Mouse (Mus musculus) intestine, embryonic 16.5 days (tissue): Measurements from ENCODE around the gene Ldlrad2. TPM values are rescaled to one million over a fixed set of nuclear protein-coding genes. Genes with fewer than 3 reads are reported as not detected.

Experiments
- ATAC-seq: fragments of 200-750 bp; cut with Nextera tagmentation; 2 replicates; pipeline ENCODE4 v1.8.0; 2017; ENCODE audit warnings: moderate TSS enrichment, moderate library complexity
- H3K27ac ChIP-seq: fragments of 300-500 bp; sonication (generic); 2 replicates; pipeline ENCODE4 v1.5.1; 2014; ENCODE audit warnings: mild to moderate bottlenecking, low read length
- H3K27me3 ChIP-seq: fragments of 300-500 bp; sonication (generic); replicated peaks from 2 replicates; pipeline ENCODE4 v1.6.1; 2014; ENCODE audit warnings: low read length, control low read depth, mixed read lengths; ENCODE audit not compliant: control insufficient read depth, insufficient read depth
- H3K36me3 ChIP-seq: fragments of 300-500 bp; sonication (generic); 2 replicates; pipeline ENCODE4 v1.6.1; 2014; ENCODE audit warnings: low read length, control low read depth; ENCODE audit not compliant: control insufficient read depth, insufficient read depth
- H3K4me1 ChIP-seq: fragments of 300-500 bp; sonication (generic); 2 replicates; pipeline ENCODE4 v1.6.1; 2014; ENCODE audit warnings: low read length, control low read depth, mixed read lengths; ENCODE audit not compliant: control insufficient read depth, insufficient read depth
- H3K4me2 ChIP-seq: fragments of 300-500 bp; sonication (generic); 2 replicates; pipeline ENCODE4 v1.6.1; 2014; ENCODE audit warnings: low read depth, low read length, control low read depth
- H3K4me3 ChIP-seq: fragments of 300-500 bp; sonication (generic); 2 replicates; pipeline ENCODE4 v1.5.1; 2014; ENCODE audit warnings: mild to moderate bottlenecking, low read length
- H3K9ac ChIP-seq: fragments of 300-500 bp; sonication (generic); 2 replicates; pipeline ENCODE4 v1.6.1; 2014; ENCODE audit warnings: low read depth, low read length
- H3K9me3 ChIP-seq: fragments of 300-500 bp; sonication (generic); 2 replicates; pipeline ENCODE4 v1.6.1; 2016; ENCODE audit warnings: low read length, control low read depth; ENCODE audit not compliant: control insufficient read depth
- WGBS: fragments of 180-500 bp; shearing (Covaris S2); extraction: QIAGEN DNeasy Blood & Tissue Kit; methylation state at CpG from one replicate; pipeline ENCODE4 v1.1.7; 2014; 5-methylcytosine and 5-hydroxymethylcytosine counted together
- microRNA-seq: library from miRNA; unstranded; fragments of <30 nt; microRNA quantifications from one replicate; pipeline ENCODE4, GENCODE M21; 2016
- polyA plus RNA-seq: library from polyadenylated mRNA; unstranded; fragments of >200 nt; fragmentation: Nextera tagmentation; extraction: Ambion mirVana; gene quantifications from 2 replicates; pipeline ENCODE4 v1.2.1, GENCODE M21; 2015

Gene Ldlrad2
- polyA plus RNA-seq, 1 experiment from 2014 or later = not detected

- ATAC-seq = peak; percentile 90
- no peaks in the 10 kb centered on the region for H3K27me3 ChIP-seq
- peaks cover 6% of the 10 kb centered on the region; the same call in 1 of the 2 replicates for H3K36me3 ChIP-seq
- no peak overlapping the region for H3K9ac ChIP-seq
- H3K27ac ChIP-seq = no peak overlapping the region
- 0 out of 2 replicates have a peak, but pooled peaks cover 7% of the 10 kb centered on the region for H3K4me1 ChIP-seq
- no peak overlapping the region for H3K4me3 ChIP-seq
- H3K9me3 ChIP-seq = no peaks in the 10 kb centered on the region
- no peak overlapping the region for H3K4me2 ChIP-seq
- WGBS = 47% methylated on average over 4 of the region's 4 CpGs
These were observed 47.0 kb downstream of the Ldlrad2 start for GRCm38 (mm10) chr4:137527368-137527767.

GRCm38 (mm10) chr4:137525426-137525825 is 48.9 kb downstream of the Ldlrad2 start:
- Histone ChIP-seq H3K4me3 (no peak overlapping the region), H3K9me3 (no peaks in the 10 kb centered on the region), H3K4me2 (no peak overlapping the region), H3K36me3 (peaks cover 11% of the 10 kb centered on the region), H3K9ac (no peak overlapping the region), H3K27me3 (no peaks in the 10 kb centered on the region), H3K27ac (no peak overlapping the region), H3K4me1 (0 out of 2 replicates have a peak, but pooled peaks cover 7% of the 10 kb centered on the region)
- ATAC-seq = no peak
- WGBS = 74% methylated on average over 1 of the region's 1 CpGs

Small RNAs within 50 kb of the gene (microRNA-seq; reads per million reads assigned to microRNA genes)
- gene Mir7018 = not detected

Other genes with a start within 250 kb of the Ldlrad2 start
- gene Cdc42, start 216.8 kb downstream of the Ldlrad2 start, polyA plus RNA-seq = 671 and 691 TPM in 2 replicates
- 0.26 and 0.31 TPM in 2 replicates for gene Cela3a, start 164.8 kb downstream of the Ldlrad2 start, polyA plus RNA-seq
- gene Cela3b, start 144.0 kb downstream of the Ldlrad2 start, polyA plus RNA-seq = 237 and 402 TPM in 2 replicates
- gene 1700013G24Rik, start 121.3 kb downstream of the Ldlrad2 start, polyA plus RNA-seq = not detected in 2 replicates
- 24.5 TPM in 2 replicates for gene Hspg2, start 105.8 kb downstream of the Ldlrad2 start, polyA plus RNA-seq
- gene Usp48, start 19.2 kb upstream of the Ldlrad2 start, polyA plus RNA-seq = 48.3 and 48.4 TPM in 2 replicates
- 26.9 and 30.9 TPM in 2 replicates for gene Rap1gap, start 90.2 kb upstream of the Ldlrad2 start, polyA plus RNA-seq
- 4.3 and 4.7 TPM in 2 replicates for gene Alpl, start 221.8 kb upstream of the Ldlrad2 start, polyA plus RNA-seq